8 mouse cellular contexts compared by ENCODE assay signal in genomic region chr13:112751454-112752308, GRCm38 (mm10). TPM values are rescaled to one million over a fixed set of nuclear protein-coding genes. Genes with fewer than 3 reads are reported as not detected.
DNase-seq lines count a peak whose midpoint lies in the region; ATAC-seq and TF ChIP-seq lines count a peak whose summit lies in the region.

No protein-coding gene starts in this region.

- DNase-seq in ES-E14 (ENCODE audit: low read depth, low spot score), result peak; percentile 77
- peak; percentile 55 for DNase-seq in adrenal gland, postnatal 25 days
- peak; percentile 58 for DNase-seq in mesoderm, embryonic 11.5 days (ENCODE audit: low read depth, low spot score)
- no peak for DNase-seq in left cerebral cortex, adult 11 months (ENCODE audit: low spot score)

- H3K36me3 ChIP-seq in ES-E14 (ENCODE audit: control insufficient read depth, insufficient read depth, low read length, poor library complexity, severe bottlenecking), result no peaks in the 10 kb centered on the region
- H3K36me3 ChIP-seq in forebrain, embryonic 15.5 days, result no peaks in the 10 kb centered on the region
- H3K36me3 ChIP-seq in limb, embryonic 12.5 days, result no peaks in the 10 kb centered on the region
- H3K36me3 ChIP-seq in stomach, embryonic 14.5 days (ENCODE audit: control insufficient read depth, insufficient read depth, low read length), result no peaks in the 10 kb centered on the region

- in situ Hi-C loops in ES-E14 (cut with MboI; ENCODE audit: low sequenced_read_pairs in 2 of 2, unreplicated experiment in 2 of 2), result no loop called here

- peak overlapping the region; percentile 57; the same call in 1 of the 2 replicates for H3K9ac ChIP-seq in ES-E14 (ENCODE audit: insufficient read depth, low read depth, low read length, poor library complexity, severe bottlenecking)
- H3K9ac ChIP-seq in forebrain, embryonic 15.5 days (replicated peaks), result no peak overlapping the region
- H3K9ac ChIP-seq in limb, embryonic 12.5 days (replicated peaks), result no peak overlapping the region
- H3K9ac ChIP-seq in stomach, embryonic 14.5 days (replicated peaks; ENCODE audit: low read depth, low read length), result no peak overlapping the region

- WGBS in forebrain, embryonic 15.5 days, result 26% methylated on average over 18 of the region's 18 CpGs
- WGBS in limb, embryonic 12.5 days, result 31% methylated on average over 18 of the region's 18 CpGs
- 17% methylated on average over 18 of the region's 18 CpGs for WGBS in stomach, embryonic 14.5 days

- H3K4me2 ChIP-seq in forebrain, embryonic 15.5 days (replicated peaks), result peak overlapping the region; percentile 27
- H3K4me2 ChIP-seq in limb, embryonic 12.5 days, result peak overlapping the region; percentile 37
- H3K4me2 ChIP-seq in stomach, embryonic 14.5 days (replicated peaks; ENCODE audit: low read depth, low read length), result peak overlapping the region; percentile 27; the same call in 1 of the 2 replicates

- peak; percentile 71 for ATAC-seq in forebrain, embryonic 15.5 days (replicated peaks)
- peak; percentile 73 to 84; a peak in 3 of 4 replicates for ATAC-seq in hematopoietic stem cell, adult 5-6 weeks (replicated peaks in 1 of 2; ENCODE audit: insufficient read depth in 1 of 2, low FRiP score in 2 of 2, low TSS enrichment in 1 of 2, low read depth in 1 of 2, poor library complexity in 2 of 2, severe bottlenecking in 2 of 2)
- ATAC-seq in limb, embryonic 12.5 days (ENCODE audit: insufficient number of reproducible peaks, insufficient read depth, low FRiP score, low TSS enrichment, low read depth), result no peak
- peak; percentile 57; the same call in 1 of the 2 replicates for ATAC-seq in stomach, embryonic 14.5 days (ENCODE audit: insufficient number of reproducible peaks, insufficient read depth, low FRiP score, low read depth)

- H3K9me3 ChIP-seq in ES-E14 (ENCODE audit: control insufficient read depth, insufficient read depth, low read depth, low read length), result no peaks in the 10 kb centered on the region
- no peaks in the 10 kb centered on the region for H3K9me3 ChIP-seq in forebrain, embryonic 15.5 days
- H3K9me3 ChIP-seq in limb, embryonic 12.5 days, result no peaks in the 10 kb centered on the region
- H3K9me3 ChIP-seq in stomach, embryonic 14.5 days (ENCODE audit: control insufficient read depth, low read depth, low read length), result no peaks in the 10 kb centered on the region

- peaks cover 2 to 29% of the 10 kb centered on the region in 2 experiments; a peak in 3 of 4 replicates for H3K4me1 ChIP-seq in ES-E14 (ENCODE audit: control insufficient read depth in 2 of 2, insufficient read depth in 2 of 2, low read length in 2 of 2, poor library complexity in 1 of 2)
- H3K4me1 ChIP-seq in forebrain, embryonic 15.5 days, result peaks cover 12% of the 10 kb centered on the region
- H3K4me1 ChIP-seq in limb, embryonic 12.5 days (replicated peaks), result peaks cover 35% of the 10 kb centered on the region
- peaks cover 41% of the 10 kb centered on the region for H3K4me1 ChIP-seq in stomach, embryonic 14.5 days (ENCODE audit: control insufficient read depth, insufficient read depth, low read length)

- peak overlapping the region; percentile 51; the same call in 1 of the 2 replicates for H3K27ac ChIP-seq in ES-E14 (ENCODE audit: insufficient read depth, low read depth, low read length, poor library complexity, severe bottlenecking)
- H3K27ac ChIP-seq in forebrain, embryonic 15.5 days (replicated peaks), result peak overlapping the region; percentile 35; the same call in 1 of the 2 replicates
- peak overlapping the region; percentile 64 for H3K27ac ChIP-seq in limb, embryonic 12.5 days
- peak overlapping the region; percentile 88 for H3K27ac ChIP-seq in stomach, embryonic 14.5 days (ENCODE audit: low read length)

- H3K4me3 ChIP-seq in ES-E14 (ENCODE audit: insufficient read depth in 1 of 2, low read depth in 1 of 2, low read length in 2 of 2, poor library complexity in 1 of 2, severe bottlenecking in 1 of 2), result peak overlapping the region; percentile 44 to 58
- no peak overlapping the region for H3K4me3 ChIP-seq in forebrain, embryonic 15.5 days
- no peak overlapping the region for H3K4me3 ChIP-seq in limb, embryonic 12.5 days (replicated peaks)
- no peak overlapping the region for H3K4me3 ChIP-seq in stomach, embryonic 14.5 days (ENCODE audit: low read depth, low read length)

- H3K27me3 ChIP-seq in forebrain, embryonic 15.5 days, result no peaks in the 10 kb centered on the region
- H3K27me3 ChIP-seq in limb, embryonic 12.5 days, result no peaks in the 10 kb centered on the region
- H3K27me3 ChIP-seq in stomach, embryonic 14.5 days (ENCODE audit: control insufficient read depth, insufficient read depth, low read length), result no peaks in the 10 kb centered on the region

TF ChIP-seq in ES-E14, 5 proteins besides CTCF, POLR2A, EP300 and RAD21:
- TF ChIP-seq MAFK (IDR thresholded peaks at IDR 0.05; ENCODE audit: insufficient read depth, low read depth, low read length) (no peak), ZC3H11A (IDR thresholded peaks at IDR 0.05; ENCODE audit: borderline replicate concordance, low read depth, low read length) (no peak), HCFC1 (IDR thresholded peaks at IDR 0.05; ENCODE audit: borderline replicate concordance, insufficient read depth, low read length) (no peak), CHD2 (IDR thresholded peaks at IDR 0.05; ENCODE audit: low read depth, low read length) (no peak), ZNF384 (IDR thresholded peaks at IDR 0.05; ENCODE audit: low read depth, low read length) (no peak)

RNA-seq across cellular contexts. Expression of gene Plpp1, which starts 48.9 kb away (rescaled TPM):
- 33.0 and 38.2 TPM in 2 replicates for total RNA-seq in ES-E14 (2012; rRNA removed)
- total RNA-seq in adrenal gland, postnatal 25 days (2021), result 225 and 226 TPM in 2 replicates
- 38.0 and 39.3 TPM in 2 replicates for polyA plus RNA-seq in forebrain, embryonic 15.5 days (2015; fragmentation: Nextera tagmentation; extraction: Ambion mirVana)
- 0.63 and 3.2 TPM in 2 replicates for total RNA-seq in hematopoietic stem cell, adult 5-6 weeks (2017)
- 31.5 and 34.0 TPM in 2 replicates for polyA plus RNA-seq in limb, embryonic 12.5 days (2016; fragmentation: Nextera tagmentation; extraction: Ambion mirVana)
- polyA plus RNA-seq in stomach, embryonic 14.5 days (2014; fragmentation: Nextera tagmentation; extraction: Ambion mirVana), result 97.1 and 98.9 TPM in 2 replicates

Comparison
In these comparisons a context has a peak if more than half of its experiments do, and no peak if none do; other contexts are left out.
1. H3K27ac ChIP-seq: peak in every context shown above with its lines; median percentile 88 in stomach, embryonic 14.5 days; 64 in limb, embryonic 12.5 days; 51 in ES-E14; 35 in forebrain, embryonic 15.5 days.
2. H3K4me3 ChIP-seq: peak in ES-E14 (2 of 2); none in forebrain, embryonic 15.5 days (single experiment), limb, embryonic 12.5 days (single experiment) and stomach, embryonic 14.5 days (single experiment).
3. Peak in every context shown above with its lines, with median percentiles within 50 percentile points of each other: H3K4me2 ChIP-seq.